Mouse (Mus musculus): ENCODE data around the gene Rdh11. TPM values are rescaled to one million over a fixed set of nuclear protein-coding genes. Genes with fewer than 3 reads are reported as not detected.

Rdh11 gene
- polyA plus RNA-seq (2015; fragmentation: Nextera tagmentation; extraction: Ambion mirVana): 38.1 and 40.0 TPM in 2 replicates

DNA sequence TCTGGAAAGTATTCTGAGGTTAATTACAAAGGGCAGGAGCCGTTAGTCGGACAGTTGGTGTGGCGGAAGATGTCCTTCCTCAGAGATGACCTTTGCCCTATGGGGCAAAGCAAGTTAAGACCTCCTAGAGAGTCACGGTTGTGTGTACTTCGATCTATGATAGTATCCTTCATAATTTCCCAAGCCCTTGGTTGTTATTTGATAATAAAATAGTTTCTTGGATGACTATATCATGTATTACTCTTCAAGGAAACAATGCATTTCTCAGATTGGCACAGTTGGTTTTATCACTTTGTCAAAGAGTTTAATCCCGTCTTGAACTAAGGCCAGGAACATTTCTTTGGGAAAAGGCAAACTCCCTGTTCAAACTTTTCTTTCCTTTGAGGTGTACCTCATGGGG, at the start of gene Rdh11:
Rdh11 (minus strand) TSS at position 101 of the 400 bp plus-strand sequence.
- Histone ChIP-seq H3K27me3 (replicated peaks; ENCODE audit: control insufficient read depth, insufficient read depth, low read length) (no peaks in the 10 kb centered on the region), H3K9me3 (ENCODE audit: control insufficient read depth, low read length) (no peaks in the 10 kb centered on the region), H3K4me2 (ENCODE audit: low read length) (peak within 1 kb of the TSS; percentile 75), H3K36me3 (ENCODE audit: control insufficient read depth, insufficient read depth) (peaks cover 5% of the 10 kb centered on the region; the same call in 1 of the 2 replicates), H3K4me3 (replicated peaks; ENCODE audit: low read length) (peak within 1 kb of the TSS; percentile 74), H3K9ac (replicated peaks; ENCODE audit: low read depth, low read length) (peak within 1 kb of the TSS; percentile 73), H3K27ac (ENCODE audit: low read length) (peak within 1 kb of the TSS; percentile 79), H3K4me1 (replicated peaks; ENCODE audit: control insufficient read depth, insufficient read depth, low read length) (peaks cover 13% of the 10 kb centered on the region)
- no peak for ATAC-seq
- 63% methylated on average over 6 of the region's 6 CpGs for WGBS

DNA sequence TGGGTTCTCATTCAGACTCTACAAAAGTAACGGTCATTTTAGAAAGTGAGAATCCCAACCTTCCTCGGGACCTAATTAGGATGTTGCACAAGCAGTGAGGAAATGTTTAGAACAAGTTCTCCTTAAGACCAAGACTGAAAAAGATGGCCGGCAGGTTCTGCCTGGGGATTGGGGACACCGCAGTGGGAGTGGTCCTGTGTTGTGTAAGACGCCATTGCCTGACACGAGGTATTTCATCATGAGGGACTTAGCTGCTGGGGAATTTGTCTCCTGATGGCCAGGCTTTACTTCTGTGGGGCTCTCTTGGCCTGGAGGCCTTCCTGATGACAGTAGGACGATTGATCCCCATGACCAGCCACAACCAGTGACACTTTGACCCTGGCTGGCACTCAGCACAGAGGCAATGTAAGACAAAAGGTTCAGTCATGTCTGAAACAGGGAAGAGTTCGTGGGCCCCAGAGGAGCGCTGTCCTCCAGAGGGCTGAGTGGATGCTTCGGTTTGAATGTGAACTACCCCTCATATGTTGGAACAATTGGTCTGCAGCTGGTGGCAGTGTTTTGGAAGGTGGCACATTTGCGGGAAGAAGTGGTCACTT, 43.5 kb upstream of the Rdh11 start:
- H3K27me3 ChIP-seq (replicated peaks; ENCODE audit: control insufficient read depth, insufficient read depth, low read length): no peaks in the 10 kb centered on the region
- ATAC-seq: no peak
- WGBS: 80% methylated on average over 11 of the region's 11 CpGs
- peaks cover 17% of the 10 kb centered on the region for H3K36me3 ChIP-seq (ENCODE audit: control insufficient read depth, insufficient read depth)
- H3K27ac ChIP-seq (ENCODE audit: low read length): no peak overlapping the region
- no peaks in the 10 kb centered on the region for H3K4me1 ChIP-seq (replicated peaks; ENCODE audit: control insufficient read depth, insufficient read depth, low read length)
- no peak overlapping the region for H3K4me3 ChIP-seq (replicated peaks; ENCODE audit: low read length)
- H3K4me2 ChIP-seq (ENCODE audit: low read length): no peak overlapping the region
- H3K9ac ChIP-seq (replicated peaks; ENCODE audit: low read depth, low read length): no peak overlapping the region
- H3K9me3 ChIP-seq (ENCODE audit: control insufficient read depth, low read length): no peaks in the 10 kb centered on the region

DNA sequence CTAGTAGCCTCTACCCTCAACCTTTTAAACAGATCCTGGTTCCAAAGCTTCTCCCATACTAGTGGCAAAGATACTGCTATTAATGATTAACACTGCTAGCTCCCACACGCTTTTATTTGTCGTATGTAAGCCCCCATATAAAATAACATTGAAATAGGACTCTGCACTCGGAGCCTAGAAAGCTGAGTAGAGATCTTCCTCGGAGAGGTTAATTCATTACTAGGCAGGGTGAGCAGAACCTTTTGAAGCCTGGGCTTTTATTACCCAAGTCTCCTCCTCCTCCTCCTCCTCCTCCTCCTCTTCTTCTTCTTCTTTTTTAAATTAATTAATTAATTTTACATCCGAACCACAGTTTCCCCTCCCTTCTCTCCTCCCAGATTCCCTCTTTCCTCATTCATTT, 25.4 kb upstream of the Rdh11 start:
- 75% methylated on average over 5 of the region's 5 CpGs for WGBS

DNA sequence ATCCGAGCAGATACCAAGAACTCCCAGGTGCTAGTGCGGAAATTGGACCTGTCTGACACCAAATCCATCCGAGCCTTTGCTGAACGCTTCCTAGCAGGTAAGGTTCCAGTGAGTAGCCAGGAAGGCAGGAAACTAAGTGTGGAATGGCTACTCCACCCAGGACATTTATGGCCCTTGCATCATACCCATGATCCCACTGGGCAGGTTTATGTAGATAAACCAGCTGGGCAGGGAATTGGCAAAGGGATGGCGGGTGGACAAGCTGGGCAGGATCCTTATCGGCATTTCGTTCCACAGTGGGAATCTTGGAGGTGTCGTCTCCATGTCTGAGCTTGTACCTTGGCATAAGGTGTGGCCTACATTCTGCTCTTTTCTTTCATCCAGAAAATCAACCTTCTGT, 19.4 kb upstream of the Rdh11 start:
- no peak for ATAC-seq
- Histone ChIP-seq H3K27ac (ENCODE audit: low read length) (no peak overlapping the region), H3K4me1 (replicated peaks; ENCODE audit: control insufficient read depth, insufficient read depth, low read length) (no peaks in the 10 kb centered on the region), H3K9me3 (ENCODE audit: control insufficient read depth, low read length) (no peaks in the 10 kb centered on the region), H3K27me3 (replicated peaks; ENCODE audit: control insufficient read depth, insufficient read depth, low read length) (no peaks in the 10 kb centered on the region), H3K4me3 (replicated peaks; ENCODE audit: low read length) (no peak overlapping the region), H3K36me3 (ENCODE audit: control insufficient read depth, insufficient read depth) (no peaks in the 10 kb centered on the region), H3K9ac (replicated peaks; ENCODE audit: low read depth, low read length) (no peak overlapping the region), H3K4me2 (ENCODE audit: low read length) (no peak overlapping the region)
- WGBS: 89% methylated on average over 8 of the region's 8 CpGs

More for the DNA sequence above, 25.4 kb upstream of the Rdh11 start:
- ATAC-seq: no peak
- Histone ChIP-seq H3K27me3 (replicated peaks; ENCODE audit: control insufficient read depth, insufficient read depth, low read length) (no peaks in the 10 kb centered on the region), H3K4me3 (replicated peaks; ENCODE audit: low read length) (no peak overlapping the region), H3K27ac (ENCODE audit: low read length) (no peak overlapping the region), H3K4me1 (replicated peaks; ENCODE audit: control insufficient read depth, insufficient read depth, low read length) (no peaks in the 10 kb centered on the region), H3K4me2 (ENCODE audit: low read length) (no peak overlapping the region), H3K36me3 (ENCODE audit: control insufficient read depth, insufficient read depth) (no peaks in the 10 kb centered on the region), H3K9me3 (ENCODE audit: control insufficient read depth, low read length) (no peaks in the 10 kb centered on the region), H3K9ac (replicated peaks; ENCODE audit: low read depth, low read length) (no peak overlapping the region)

DNA sequence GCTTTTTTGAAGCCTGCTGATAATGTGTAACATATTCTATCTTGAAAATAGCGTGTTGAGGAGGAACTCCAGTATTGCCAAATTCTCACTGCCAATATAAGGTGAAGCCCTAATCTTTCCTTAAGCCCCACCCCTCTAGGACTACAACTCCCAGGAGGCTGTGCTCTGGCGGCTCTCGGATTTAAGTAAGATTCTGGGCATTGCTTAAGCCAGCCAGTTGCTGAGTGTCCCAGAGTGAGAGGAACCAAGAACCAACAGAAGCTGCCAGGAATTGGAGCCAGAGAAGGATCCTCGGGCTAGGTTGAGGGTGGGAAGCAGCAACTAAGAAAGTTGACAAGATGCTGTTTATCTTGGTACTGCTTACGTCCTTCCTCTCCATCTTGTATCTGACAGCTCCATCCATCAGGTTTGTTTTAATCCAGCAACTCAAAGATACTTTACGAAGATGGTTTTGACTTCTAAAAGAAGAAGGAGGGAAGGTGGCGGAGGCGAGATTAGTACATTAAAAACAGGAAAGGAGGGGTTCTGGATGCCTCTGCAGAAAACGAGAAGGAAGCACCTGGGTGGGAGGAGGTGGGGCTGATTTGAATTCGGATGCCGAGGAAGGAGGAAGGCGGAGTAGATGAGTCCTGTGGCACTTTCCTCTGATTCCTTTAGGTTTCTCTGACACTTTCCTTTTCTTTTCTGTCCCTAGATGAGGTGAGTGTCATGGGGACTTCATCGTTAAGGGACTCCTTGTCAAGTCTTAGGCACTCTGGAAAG, 16.8 kb upstream of the Rdh11 start, which contains the start of gene Rdh12:
Rdh12 (plus strand) TSS at position 212 of the 762 bp plus-strand sequence.
- Histone ChIP-seq H3K9ac (replicated peaks; ENCODE audit: low read depth, low read length) (peak within 1 kb of the TSS; percentile 36; the same call in 1 of the 2 replicates), H3K9me3 (ENCODE audit: control insufficient read depth, low read length) (no peaks in the 10 kb centered on the region), H3K4me2 (ENCODE audit: low read length) (peak within 1 kb of the TSS; percentile 68), H3K36me3 (ENCODE audit: control insufficient read depth, insufficient read depth) (no peaks in the 10 kb centered on the region), H3K4me3 (replicated peaks; ENCODE audit: low read length) (peak within 1 kb of the TSS; percentile 46), H3K4me1 (replicated peaks; ENCODE audit: control insufficient read depth, insufficient read depth, low read length) (no peaks in the 10 kb centered on the region), H3K27me3 (replicated peaks; ENCODE audit: control insufficient read depth, insufficient read depth, low read length) (no peaks in the 10 kb centered on the region), H3K27ac (ENCODE audit: low read length) (no peak within 1 kb of the TSS)
- ATAC-seq: peak; percentile 90
- 4% methylated on average over 13 of the region's 13 CpGs for whole genome bisulfite sequencing

DNA sequence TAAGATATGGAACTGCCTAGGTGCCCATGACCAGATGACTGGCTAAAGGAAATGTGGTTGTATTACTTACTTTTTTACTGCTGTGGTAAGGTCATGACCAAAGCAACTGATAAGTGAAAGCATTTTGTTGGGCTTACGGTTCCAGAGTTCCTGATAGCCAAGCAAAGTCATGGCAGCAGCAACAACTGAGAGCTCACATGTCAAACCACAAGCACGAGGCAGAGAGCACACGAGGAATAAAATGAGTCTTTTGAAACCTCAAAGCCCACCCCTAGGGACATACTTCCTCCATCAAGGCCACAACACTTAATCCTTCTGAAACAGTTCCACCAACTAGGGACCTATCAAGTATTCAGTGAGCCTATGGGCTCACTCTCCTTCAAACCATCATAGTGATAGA, 9.8 kb upstream of the Rdh11 start:
- H3K36me3 ChIP-seq (ENCODE audit: control insufficient read depth, insufficient read depth): no peaks in the 10 kb centered on the region
- H3K4me1 ChIP-seq (replicated peaks; ENCODE audit: control insufficient read depth, insufficient read depth, low read length): no peaks in the 10 kb centered on the region
- WGBS: 73% methylated on average over 3 of the region's 3 CpGs
- no peak overlapping the region for H3K4me3 ChIP-seq (replicated peaks; ENCODE audit: low read length)
- H3K4me2 ChIP-seq (ENCODE audit: low read length): no peak overlapping the region
- H3K27ac ChIP-seq (ENCODE audit: low read length): no peak overlapping the region
- ATAC-seq: no peak
- H3K9ac ChIP-seq (replicated peaks; ENCODE audit: low read depth, low read length): no peak overlapping the region
- no peaks in the 10 kb centered on the region for H3K27me3 ChIP-seq (replicated peaks; ENCODE audit: control insufficient read depth, insufficient read depth, low read length)
- no peaks in the 10 kb centered on the region for H3K9me3 ChIP-seq (ENCODE audit: control insufficient read depth, low read length)

DNA sequence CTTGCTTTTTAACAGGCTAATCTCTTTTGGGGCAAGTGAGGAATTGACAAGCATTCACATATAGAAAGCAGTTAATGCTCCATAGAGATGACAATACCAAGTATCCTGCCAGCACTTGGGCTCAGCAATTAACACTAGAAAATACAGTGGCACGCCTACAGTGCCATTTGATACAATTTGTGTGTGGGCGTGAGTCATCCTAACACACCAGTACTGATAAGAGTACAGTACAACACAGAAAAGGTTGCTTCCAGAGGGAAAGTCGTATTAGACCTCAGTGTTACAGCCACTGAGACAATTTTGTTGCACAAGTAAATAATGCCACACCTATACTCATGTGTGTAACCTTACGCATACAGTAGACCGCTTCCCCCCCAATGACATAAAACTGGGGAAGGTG, 5.0 kb upstream of the Rdh11 start:
- no peak overlapping the region for H3K4me2 ChIP-seq (ENCODE audit: low read length)
- no peaks in the 10 kb centered on the region for H3K4me1 ChIP-seq (replicated peaks; ENCODE audit: control insufficient read depth, insufficient read depth, low read length)
- H3K36me3 ChIP-seq (ENCODE audit: control insufficient read depth, insufficient read depth): no peaks in the 10 kb centered on the region
- H3K4me3 ChIP-seq (replicated peaks; ENCODE audit: low read length): no peak overlapping the region
- 85% methylated on average over 5 of the region's 5 CpGs for WGBS
- no peak overlapping the region for H3K9ac ChIP-seq (replicated peaks; ENCODE audit: low read depth, low read length)
- no peak for ATAC-seq
- no peaks in the 10 kb centered on the region for H3K9me3 ChIP-seq (ENCODE audit: control insufficient read depth, low read length)
- no peak overlapping the region for H3K27ac ChIP-seq (ENCODE audit: low read length)
- no peaks in the 10 kb centered on the region for H3K27me3 ChIP-seq (replicated peaks; ENCODE audit: control insufficient read depth, insufficient read depth, low read length)

DNA sequence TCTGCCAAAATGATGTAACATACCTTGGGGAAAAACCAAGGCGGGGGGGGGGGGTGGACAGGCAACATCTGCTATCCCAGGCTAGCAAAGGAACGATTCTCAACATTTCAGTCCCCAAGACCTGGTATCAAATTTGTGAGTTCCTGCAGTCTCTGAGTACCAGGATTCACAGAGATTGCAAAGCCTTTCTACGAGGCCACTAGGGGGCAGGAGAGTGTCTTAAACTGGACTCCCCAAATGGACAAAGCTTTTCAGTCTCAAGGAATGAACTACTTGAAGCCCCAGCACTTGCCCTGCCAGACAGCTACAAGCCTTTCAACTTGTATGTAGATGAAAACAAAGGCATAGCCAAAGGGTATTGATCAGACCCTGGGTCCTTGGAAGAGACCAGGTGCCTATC, 1.3 kb upstream of the Rdh11 start:
- H3K27ac ChIP-seq (ENCODE audit: low read length): no peak overlapping the region
- no peaks in the 10 kb centered on the region for H3K36me3 ChIP-seq (ENCODE audit: control insufficient read depth, insufficient read depth)
- ATAC-seq: no peak
- whole genome bisulfite sequencing: 3% methylated on average over 3 of the region's 3 CpGs
- no peak overlapping the region for H3K4me2 ChIP-seq (ENCODE audit: low read length)
- no peaks in the 10 kb centered on the region for H3K9me3 ChIP-seq (ENCODE audit: control insufficient read depth, low read length)
- no peaks in the 10 kb centered on the region for H3K27me3 ChIP-seq (replicated peaks; ENCODE audit: control insufficient read depth, insufficient read depth, low read length)
- peaks cover 13% of the 10 kb centered on the region for H3K4me1 ChIP-seq (replicated peaks; ENCODE audit: control insufficient read depth, insufficient read depth, low read length)
- H3K4me3 ChIP-seq (replicated peaks; ENCODE audit: low read length): no peak overlapping the region
- H3K9ac ChIP-seq (replicated peaks; ENCODE audit: low read depth, low read length): no peak overlapping the region

DNA sequence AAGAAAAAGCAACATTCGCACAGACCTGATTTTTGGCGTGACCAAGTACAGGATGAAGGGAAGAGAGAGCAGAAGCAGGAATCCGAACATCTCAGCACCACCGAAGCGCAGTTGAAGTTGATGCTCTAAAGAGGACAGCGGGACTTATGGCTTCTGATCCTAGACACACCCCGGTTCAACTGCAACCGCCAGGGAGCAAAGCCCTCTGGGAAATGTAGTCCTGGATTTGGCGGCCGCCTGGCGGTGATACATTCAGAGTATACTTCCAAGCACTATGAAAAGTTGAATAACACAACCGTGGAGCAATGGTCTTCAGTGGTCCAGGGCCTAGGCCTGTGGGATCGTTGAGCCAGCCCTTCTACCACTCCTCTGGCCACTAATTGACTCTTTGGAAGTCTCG, 392 bp downstream of the Rdh11 start:
- ATAC-seq: peak; percentile 93
- Histone ChIP-seq H3K4me1 (replicated peaks; ENCODE audit: control insufficient read depth, insufficient read depth, low read length) (peaks cover 13% of the 10 kb centered on the region), H3K9me3 (ENCODE audit: control insufficient read depth, low read length) (no peaks in the 10 kb centered on the region), H3K27ac (ENCODE audit: low read length) (peak overlapping the region; percentile 79), H3K9ac (replicated peaks; ENCODE audit: low read depth, low read length) (peak overlapping the region; percentile 73), H3K4me3 (replicated peaks; ENCODE audit: low read length) (peak overlapping the region; percentile 74), H3K27me3 (replicated peaks; ENCODE audit: control insufficient read depth, insufficient read depth, low read length) (no peaks in the 10 kb centered on the region), H3K4me2 (ENCODE audit: low read length) (peak overlapping the region; percentile 75), H3K36me3 (ENCODE audit: control insufficient read depth, insufficient read depth) (peaks cover 8% of the 10 kb centered on the region; the same call in 1 of the 2 replicates)
- 6% methylated on average over 14 of the region's 14 CpGs for WGBS

All from forebrain, embryonic 16.5 days (tissue).